Mouse (Mus musculus): ENCODE results near the gene Trim72.

- TF ChIP-seq POLR2A (IDR thresholded peaks at IDR 0.05; ENCODE audit: borderline replicate concordance, insufficient read depth, low read length) (no peak), CTCF (IDR thresholded peaks at IDR 0.05; ENCODE audit: borderline replicate concordance, insufficient read depth, low read depth, low read length) (no peak)
Measured at GRCm38 (mm10) chr7:128032290-128032988, 28.7 kb downstream of the Trim72 start.

Data from cerebellum, adult 2 months (tissue).